Mouse (Mus musculus) ES-Bruce4 (cell line): Measurements from ENCODE around the gene Fam163a.
A peak's percentile ranks its signal among the peaks of the same experiment; 100 is the strongest.

ENCODE experiments used
- CTCF ChIP-seq: IDR thresholded peaks from one replicate; pipeline ENCODE4 v1.8.1; 2011; ENCODE audit warnings: low read depth, low read length
- POLR2A ChIP-seq: IDR thresholded peaks from one replicate; pipeline ENCODE4 v1.8.1; 2011; ENCODE audit warnings: low read length; ENCODE audit not compliant: insufficient read depth

DNA sequence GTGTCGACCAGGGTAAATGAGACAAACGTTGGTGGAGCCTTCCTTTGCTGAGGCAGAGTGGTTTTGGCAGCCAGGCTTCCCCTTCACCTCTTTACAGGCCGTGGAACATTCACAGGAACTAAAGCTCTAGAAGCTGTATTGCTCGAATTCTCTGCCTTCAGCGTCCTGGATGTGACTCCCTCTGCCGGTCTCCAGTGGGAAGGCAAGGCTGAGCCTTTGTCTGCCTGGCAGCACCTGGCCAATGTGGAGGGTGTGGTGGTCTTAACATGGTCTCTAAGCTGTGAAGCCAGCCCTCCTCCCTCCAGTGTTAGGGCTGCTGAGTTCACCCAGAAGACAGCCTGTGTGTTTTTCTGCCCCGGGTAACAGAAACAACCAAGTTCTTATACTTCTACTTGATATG, 24.6 kb upstream of the Fam163a start:
- no peak for TF ChIP-seq POLR2A
- TF ChIP-seq CTCF: peak; percentile 84
